In genomic region chr19:55099184-55100160, GRCm38 (mm10) we compare ENCODE assay signal across 8 mouse cellular contexts. TPM values are rescaled to one million over a fixed set of nuclear protein-coding genes. Genes with fewer than 3 reads are reported as not detected.
DNase-seq lines count a peak whose midpoint lies in the region; ATAC-seq and TF ChIP-seq lines count a peak whose summit lies in the region.

No protein-coding gene starts in this region.

- peak overlapping the region; percentile 81 for H3K4me3 ChIP-seq in heart, embryonic 12.5 days
- peak overlapping the region; percentile 89 for H3K4me3 ChIP-seq in kidney, embryonic 16.5 days (ENCODE audit: low read length)
- peak overlapping the region; percentile 73 for H3K4me3 ChIP-seq in liver, adult 2 months (ENCODE audit: insufficient read depth, low read depth, low read length)

- H3K9me3 ChIP-seq in heart, embryonic 12.5 days (replicated peaks) = no peaks in the 10 kb centered on the region
- H3K9me3 ChIP-seq in kidney, embryonic 16.5 days (ENCODE audit: low read length) = no peaks in the 10 kb centered on the region

- H3K9ac ChIP-seq in heart, embryonic 12.5 days = peak overlapping the region; percentile 86
- H3K9ac ChIP-seq in kidney, embryonic 16.5 days (replicated peaks; ENCODE audit: low read length) = peak overlapping the region; percentile 94
- H3K9ac ChIP-seq in liver, adult 2 months (ENCODE audit: low read depth, low read length) = peak overlapping the region; percentile 79

- peak; percentile 93 for DNase-seq in CD4-positive helper T cell, adult 2 months (ENCODE audit: low read depth, low spot score)
- peak; percentile 94 for DNase-seq in brain, adult 2 months (ENCODE audit: low read depth, low spot score)
- no peak for DNase-seq in liver, adult 2 months (ENCODE audit: extremely low read depth, low read depth, low spot score)
- peak; percentile 68 to 72 for DNase-seq in spleen, postnatal 36 days (ENCODE audit: low spot score in 2 of 2)

- peak; percentile 79 for ATAC-seq in erythroblast, adult 5-6 weeks (replicated peaks; ENCODE audit: low FRiP score, poor library complexity, severe bottlenecking)
- peak; percentile 92 for ATAC-seq in heart, embryonic 12.5 days (ENCODE audit: insufficient number of reproducible peaks, low FRiP score)
- ATAC-seq in kidney, embryonic 16.5 days (ENCODE audit: low FRiP score, low TSS enrichment) = peak; percentile 93
- ATAC-seq in monocyte, adult 5-6 weeks (replicated peaks; ENCODE audit: insufficient number of reproducible peaks, low FRiP score, low TSS enrichment, poor library complexity, severe bottlenecking) = peak; percentile 80

- H3K27ac ChIP-seq in heart, embryonic 12.5 days (ENCODE audit: poor library complexity, severe bottlenecking) = peak overlapping the region; percentile 31
- H3K27ac ChIP-seq in kidney, embryonic 16.5 days (ENCODE audit: low read length) = peak overlapping the region; percentile 84
- H3K27ac ChIP-seq in liver, adult 2 months (replicated peaks; ENCODE audit: insufficient read depth, low read depth, low read length) = peak overlapping the region; percentile 53

- peaks cover 12% of the 10 kb centered on the region for H3K36me3 ChIP-seq in heart, embryonic 12.5 days
- no peaks in the 10 kb centered on the region for H3K36me3 ChIP-seq in kidney, embryonic 16.5 days (ENCODE audit: insufficient read depth, low read length)
- peaks cover 23% of the 10 kb centered on the region for H3K36me3 ChIP-seq in liver, adult 2 months (ENCODE audit: control insufficient read depth, insufficient read depth, low read length)

- TF ChIP-seq CTCF in liver, adult 2 months (IDR thresholded peaks at IDR 0.05; ENCODE audit: low read depth, low read length) = no peak

- H3K79me2 ChIP-seq in liver, adult 2 months (ENCODE audit: control insufficient read depth, insufficient read depth, low read length) = peaks cover 28% of the 10 kb centered on the region

- H3K27me3 ChIP-seq in heart, embryonic 12.5 days (replicated peaks) = no peaks in the 10 kb centered on the region
- no peaks in the 10 kb centered on the region for H3K27me3 ChIP-seq in kidney, embryonic 16.5 days (ENCODE audit: insufficient read depth, low read length)
- no peaks in the 10 kb centered on the region for H3K27me3 ChIP-seq in liver, adult 2 months (ENCODE audit: control insufficient read depth, insufficient read depth, low read length)

- under 1% methylated on average over 69 of the region's 69 CpGs for WGBS in heart, embryonic 12.5 days
- under 1% methylated on average over 54 of the region's 69 CpGs for WGBS in kidney, embryonic 16.5 days
- 10% methylated on average over 69 of the region's 69 CpGs for WGBS in liver, adult 2 months

- peaks cover 21% of the 10 kb centered on the region for H3K4me1 ChIP-seq in heart, embryonic 12.5 days (replicated peaks)
- peaks cover 24% of the 10 kb centered on the region for H3K4me1 ChIP-seq in kidney, embryonic 16.5 days (ENCODE audit: insufficient read depth, low read length)
- peaks cover 41% of the 10 kb centered on the region for H3K4me1 ChIP-seq in liver, adult 2 months (ENCODE audit: control insufficient read depth, insufficient read depth, low read length)

- 0 out of 2 replicates have a peak, but pooled peaks have one; percentile 27 for TF ChIP-seq POLR2A in liver, adult 2 months (IDR thresholded peaks at IDR 0.05; ENCODE audit: extremely low read depth, insufficient read depth, low read length)

- H3K4me2 ChIP-seq in heart, embryonic 12.5 days = peak overlapping the region; percentile 94
- peak overlapping the region; percentile 98 for H3K4me2 ChIP-seq in kidney, embryonic 16.5 days (replicated peaks; ENCODE audit: low read depth, low read length)

RNA-seq across cellular contexts. Expression of gene Gpam, which starts 27.6 kb away (rescaled TPM):
- total RNA-seq in erythroblast, adult 5-6 weeks (2015; ENCODE audit: low replicate concordance) = 0.38 and 1.0 TPM in 2 replicates
- 1.7 and 1.9 TPM in 2 replicates for total RNA-seq in erythroblast, adult 5-6 weeks (2017; ENCODE audit: low replicate concordance)
- polyA plus RNA-seq in heart, embryonic 12.5 days (2016; fragmentation: Nextera tagmentation; extraction: Ambion mirVana) = 11.9 and 12.8 TPM in 2 replicates
- polyA plus RNA-seq in kidney, embryonic 16.5 days (2015; fragmentation: Nextera tagmentation; extraction: Ambion mirVana) = 20.1 and 20.6 TPM in 2 replicates
- 261 and 274 TPM in 2 replicates for total RNA-seq in liver, adult 2 months (2014; rRNA removed)
- 90.2 and 102 TPM in 2 replicates for polyA plus RNA-seq in liver, adult 2 months (2012; rRNA removed)
- total RNA-seq in monocyte, adult 5-6 weeks (2017) = 1.9 to 6.5 TPM (median 5.3 TPM) in 3 replicates

Comparison
In these comparisons a context has a peak if more than half of its experiments do, and no peak if none do; other contexts are left out.
1. H3K27ac ChIP-seq: peak in every context shown above with its lines; median percentile 84 in kidney, embryonic 16.5 days; 53 in liver, adult 2 months; 31 in heart, embryonic 12.5 days.
2. RNA of gene Gpam, which starts 27.6 kb away (total RNA-seq): 261 to 274 TPM in liver, adult 2 months; 1.9 to 6.5 TPM in monocyte, adult 5-6 weeks and 0.38 to 1.9 TPM in erythroblast, adult 5-6 weeks; every median in the first group is over 10 times any median in the second.
3. Peak in every context shown above with its lines, with median percentiles within 50 percentile points of each other: ATAC-seq, H3K4me3 ChIP-seq and H3K9ac ChIP-seq.